Mouse (Mus musculus): Measurements from ENCODE around the gene Slc17a5. TPM values are rescaled to one million over a fixed set of nuclear protein-coding genes. Genes with fewer than 3 reads are reported as not detected.
A peak's percentile ranks its signal among the peaks of the same experiment; 100 is the strongest.

Gene Slc17a5
- total RNA-seq, 2 experiments from 2014 or later: 17.8 to 19.8 TPM

GRCm38 (mm10) chr9:78569934-78570333 lies 17.9 kb downstream of the Slc17a5 start:
- DNase-seq (ENCODE audit: low spot score in 2 of 2): no peak

DNA sequence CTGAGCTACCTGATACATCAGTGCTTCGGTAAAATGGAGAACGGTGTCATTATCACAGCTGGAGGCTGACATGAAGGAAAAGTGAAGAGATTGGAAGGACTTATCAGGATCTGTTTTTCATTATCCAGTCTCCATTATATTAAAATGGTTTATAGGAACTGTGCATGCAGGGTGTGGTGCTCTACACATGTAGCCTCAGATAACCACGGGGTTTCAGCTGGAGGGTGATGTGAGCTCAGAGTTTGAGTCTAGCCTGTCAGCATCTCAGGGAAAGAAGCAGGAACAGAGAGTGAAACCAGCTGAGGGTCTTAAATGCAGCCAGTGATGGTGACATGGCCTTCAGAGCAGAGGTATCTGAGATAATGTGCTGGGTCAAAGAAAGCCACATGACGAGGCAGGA lies 28.4 kb downstream of the Slc17a5 start:
- DNase-seq (ENCODE audit: low spot score in 2 of 2): no peak

DNA sequence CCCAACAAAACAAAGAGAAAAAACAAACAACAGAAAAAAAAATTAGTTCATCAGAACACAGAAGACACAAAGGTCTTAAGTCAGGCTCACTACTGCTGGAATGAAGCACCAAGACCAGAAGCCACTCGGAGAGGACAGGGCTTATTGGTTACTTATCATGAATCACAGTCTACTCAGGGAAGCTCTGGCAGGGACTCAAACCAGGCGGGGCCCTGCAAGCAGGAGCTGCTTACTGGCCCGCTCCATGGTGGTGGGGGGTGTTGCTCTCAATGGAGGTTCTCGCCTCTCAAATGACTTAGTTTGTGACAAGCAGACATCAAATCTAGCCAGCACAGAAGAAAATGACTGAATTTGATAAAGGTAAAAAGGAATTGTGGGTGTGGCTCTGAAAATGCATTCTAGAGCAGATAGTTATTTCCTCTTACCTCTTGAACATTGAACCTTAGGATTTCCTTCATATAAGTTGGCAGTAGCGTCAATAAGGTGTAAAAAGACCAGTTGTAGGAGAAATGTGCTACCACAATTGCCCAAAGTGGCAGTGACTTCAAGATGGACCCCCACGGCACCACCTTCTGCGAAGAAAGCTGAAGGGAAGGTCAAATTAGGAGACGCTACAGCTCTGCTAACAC lies 29.1 kb downstream of the Slc17a5 start:
- DNase-seq (ENCODE audit: low spot score in 2 of 2): no peak

GRCm38 (mm10) chr9:78557041-78557440 lies 30.8 kb downstream of the Slc17a5 start:
- no peak for DNase-seq (ENCODE audit: low spot score in 2 of 2)

DNA sequence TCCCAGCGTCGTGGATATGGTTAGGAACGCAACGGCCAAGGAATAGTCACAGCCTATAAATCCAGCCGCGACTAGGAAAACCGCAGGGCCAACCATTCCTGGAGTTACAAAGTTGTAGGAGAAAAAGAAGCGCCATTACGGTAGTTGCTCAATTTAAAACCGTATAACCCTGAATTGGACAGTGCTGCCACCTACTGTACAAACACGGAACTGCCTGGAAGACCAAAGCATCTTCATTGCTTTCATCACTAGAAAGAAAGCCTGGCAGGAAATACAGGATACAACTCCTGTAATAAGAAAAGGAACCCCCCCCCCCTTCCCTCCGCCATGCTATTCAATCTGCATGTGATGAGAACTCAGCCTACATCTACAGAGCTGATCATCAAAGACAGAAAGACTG lies 34.9 kb downstream of the Slc17a5 start:
- DNase-seq (ENCODE audit: low spot score in 2 of 2): peak; percentile 85 to 91

DNA sequence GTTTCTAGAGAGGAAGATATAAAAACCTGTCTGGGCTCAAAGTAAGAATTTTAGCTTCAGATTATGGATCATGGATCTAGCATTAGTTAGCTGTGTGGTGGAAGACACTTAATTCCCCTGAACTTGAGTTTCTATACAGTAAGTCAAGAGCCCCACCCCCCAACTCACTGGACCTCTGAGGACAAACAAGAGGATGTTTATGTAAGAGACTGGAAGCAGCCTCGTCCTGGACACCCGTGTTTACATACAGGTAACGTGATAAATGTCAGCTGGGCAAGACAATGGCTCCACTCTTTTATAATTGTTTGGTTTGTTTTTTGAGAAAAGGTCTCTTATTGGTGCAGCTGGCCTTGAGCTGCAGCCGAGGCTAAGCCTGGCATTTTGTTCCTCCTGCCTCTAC lies 36.1 kb downstream of the Slc17a5 start:
- DNase-seq (ENCODE audit: low spot score in 2 of 2): no peak

DNA sequence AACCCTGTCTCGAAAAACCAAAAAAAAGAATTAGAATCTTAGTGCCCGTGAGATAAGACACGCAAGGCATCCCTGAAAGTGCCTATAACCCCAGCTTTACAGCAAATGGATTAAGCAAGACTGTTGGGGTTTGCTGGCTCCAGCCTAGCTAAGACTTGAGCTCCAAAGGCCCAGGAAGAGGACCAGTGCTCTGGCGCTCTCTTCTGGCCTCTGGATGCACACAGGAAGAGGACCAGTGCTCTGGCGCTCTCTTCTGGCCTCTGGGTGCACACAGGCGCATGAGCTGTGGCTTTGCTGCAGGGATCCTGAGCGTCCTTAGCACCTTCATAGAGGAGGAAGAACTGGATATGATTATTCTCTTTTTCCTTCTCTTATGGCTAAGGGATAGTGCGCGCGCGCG lies 40.1 kb downstream of the Slc17a5 start:
- no peak for DNase-seq (ENCODE audit: low spot score in 2 of 2)

GRCm38 (mm10) chr9:78546944-78547343 lies 40.9 kb downstream of the Slc17a5 start:
- DNase-seq (ENCODE audit: low spot score in 2 of 2): peak; percentile 60 to 67

DNA sequence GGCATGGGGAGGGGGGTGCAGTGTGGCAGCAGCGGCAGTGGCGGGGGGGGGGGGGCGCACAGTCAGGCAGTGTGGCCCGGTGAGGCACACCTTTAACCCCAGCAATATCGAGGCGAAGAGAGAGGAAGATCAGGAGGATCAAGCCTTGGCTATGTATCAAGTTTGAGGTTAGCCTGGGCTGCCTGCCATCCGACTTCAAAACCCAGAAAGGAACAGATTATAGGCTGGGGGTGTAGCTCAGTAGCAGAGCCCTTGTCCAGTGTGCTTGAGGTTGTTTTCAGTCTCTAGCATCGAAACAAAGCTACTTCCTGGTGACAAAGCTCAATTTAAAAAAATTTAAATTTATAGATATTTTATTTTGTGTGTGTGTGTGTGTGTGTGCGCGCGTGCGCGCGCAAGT lies 46.1 kb downstream of the Slc17a5 start:
- no peak for DNase-seq (ENCODE audit: low spot score in 2 of 2)

DNA sequence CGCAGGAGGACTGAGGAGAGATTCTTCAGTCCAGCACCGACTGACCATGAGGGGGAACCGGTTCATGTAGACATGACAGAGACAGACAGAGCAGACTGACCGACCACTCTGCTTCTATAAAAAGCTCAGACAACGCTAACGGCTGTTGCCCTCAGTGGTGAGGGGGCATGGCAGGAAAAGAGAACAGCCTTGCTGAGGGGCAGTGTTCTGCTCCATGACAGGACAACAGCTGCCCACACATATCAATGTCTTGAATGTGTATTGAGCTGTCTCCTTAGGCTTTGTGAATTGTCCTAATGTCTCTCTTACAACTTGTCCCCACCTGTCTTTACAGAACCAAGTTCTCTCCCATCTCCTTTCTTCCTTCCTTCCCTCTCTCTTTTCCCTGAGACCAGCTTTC lies 49.4 kb downstream of the Slc17a5 start:
- no peak for DNase-seq (ENCODE audit: low spot score in 2 of 2)

- no peak for DNase-seq (ENCODE audit: low spot score in 2 of 2)
Observed at GRCm38 (mm10) chr9:78537154-78537873, 50.5 kb downstream of the Slc17a5 start.

DNA sequence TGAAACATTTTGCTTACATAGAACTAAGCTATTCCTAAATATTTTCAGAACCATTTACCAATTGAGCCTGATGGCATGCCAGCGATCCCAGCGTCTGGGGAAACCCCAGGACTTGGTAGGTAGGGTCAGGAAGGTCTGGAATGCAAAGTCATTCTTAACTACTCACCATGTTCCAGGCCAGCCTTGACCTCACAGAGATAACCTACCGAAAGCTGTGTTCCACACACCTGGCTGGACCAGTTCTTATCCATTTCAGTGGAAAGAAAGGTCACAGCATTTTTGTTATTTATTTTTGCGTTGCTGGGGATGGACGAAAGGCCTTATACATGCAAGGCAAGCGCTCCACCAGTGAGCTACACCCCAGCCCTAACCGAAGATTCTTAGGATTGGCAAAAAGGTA lies 53.2 kb downstream of the Slc17a5 start:
- no peak for DNase-seq (ENCODE audit: low spot score in 2 of 2)

- DNase-seq (ENCODE audit: low spot score in 2 of 2): no peak
Observed at GRCm38 (mm10) chr9:78533296-78533935, 54.4 kb downstream of the Slc17a5 start.

DNA sequence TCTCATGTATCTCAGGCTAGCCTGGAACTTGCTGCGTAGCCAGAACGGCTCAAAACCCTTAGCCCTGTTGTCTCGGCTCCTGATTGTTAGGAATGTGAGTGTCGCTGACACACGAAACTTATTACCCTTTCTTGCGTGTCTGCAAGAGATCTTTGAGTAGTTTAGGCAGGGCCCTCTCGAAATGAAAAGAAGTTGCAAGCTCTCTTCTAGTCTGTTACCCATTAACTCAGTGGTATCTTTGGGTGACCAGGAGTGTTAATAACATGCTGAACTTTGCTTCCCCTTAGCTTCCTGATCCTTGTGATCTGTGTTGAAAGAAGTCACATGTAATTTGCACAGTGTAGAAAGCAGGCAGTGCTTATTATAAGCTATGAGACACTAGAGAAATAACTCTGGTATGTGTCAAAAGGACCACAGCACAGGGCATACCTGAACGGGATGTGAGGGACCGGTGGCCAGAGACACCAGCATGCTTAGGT lies 55.5 kb downstream of the Slc17a5 start:
- DNase-seq (ENCODE audit: low spot score in 2 of 2): no peak

GRCm38 (mm10) chr9:78531816-78532215 lies 56.0 kb downstream of the Slc17a5 start:
- DNase-seq (ENCODE audit: low spot score in 2 of 2): no peak

DNA sequence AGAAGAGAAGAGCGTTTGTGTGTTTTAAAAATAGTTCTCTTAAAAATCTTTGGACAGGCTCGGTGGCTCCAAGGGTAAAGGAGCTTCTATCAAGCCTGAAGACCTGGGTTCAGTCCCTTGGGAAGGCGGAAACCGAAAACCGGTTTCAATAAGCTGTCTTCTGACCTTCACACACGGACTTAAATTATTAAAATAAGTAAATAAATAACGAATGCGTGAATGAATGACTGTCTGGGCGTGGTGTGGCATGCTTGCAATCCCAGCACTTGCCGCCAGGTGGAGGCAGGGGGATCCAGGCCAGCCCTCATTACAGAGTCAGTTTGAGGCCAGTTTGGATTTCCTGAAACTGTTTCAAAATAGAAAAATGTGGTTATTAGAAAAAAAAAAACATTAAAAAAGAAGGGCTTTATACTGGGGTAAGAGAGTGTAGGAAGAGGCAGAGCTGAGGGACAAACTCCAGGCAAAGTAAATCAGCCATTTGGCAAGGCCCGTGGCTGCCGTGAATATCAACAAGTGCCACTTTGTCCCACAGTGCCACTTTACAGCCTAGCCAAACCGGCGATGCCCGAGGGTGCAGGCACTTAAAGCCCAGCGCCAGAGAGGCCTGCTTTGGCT lies 60.0 kb downstream of the Slc17a5 start:
- DNase-seq (ENCODE audit: low spot score in 2 of 2): peak; percentile 78 to 81

GRCm38 (mm10) chr9:78527301-78527761 lies 60.5 kb downstream of the Slc17a5 start:
- peak; percentile 49 to 63 for DNase-seq (ENCODE audit: low spot score in 2 of 2)

GRCm38 (mm10) chr9:78526206-78526605 lies 61.6 kb downstream of the Slc17a5 start:
- DNase-seq (ENCODE audit: low spot score in 2 of 2): no peak

DNA sequence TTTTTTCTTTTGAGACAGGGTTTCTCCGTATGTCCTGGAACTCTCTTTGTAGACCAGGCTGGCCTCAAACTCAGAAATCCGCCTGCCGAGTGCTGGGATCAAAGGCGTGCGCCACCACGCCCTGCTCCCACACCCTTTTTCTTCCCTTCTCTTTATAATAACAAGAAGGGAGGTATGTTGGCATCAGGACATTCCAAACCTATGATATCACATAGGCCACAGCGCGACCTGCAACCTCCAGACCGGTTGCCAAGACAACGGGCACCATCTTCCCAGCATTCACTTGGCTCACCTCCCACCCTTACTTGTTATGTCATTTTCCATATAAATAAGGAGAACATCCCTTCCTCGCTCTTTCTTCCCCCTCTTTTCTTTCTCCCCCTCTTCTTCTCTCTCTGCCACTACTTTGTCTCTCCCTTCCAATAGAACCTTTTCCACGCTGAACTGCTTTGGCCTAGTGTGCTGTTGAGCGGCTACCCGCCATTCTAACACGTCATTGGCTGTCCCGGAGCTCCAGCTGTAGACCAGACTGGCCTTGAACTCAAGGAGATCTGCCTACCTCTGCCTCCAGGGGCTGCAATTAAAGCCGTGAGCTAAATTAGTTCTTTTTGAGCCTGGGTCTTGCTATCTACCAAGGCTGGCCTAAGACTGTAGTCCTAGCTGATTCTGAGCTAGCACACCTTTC lies 62.2 kb downstream of the Slc17a5 start:
- DNase-seq (ENCODE audit: low spot score in 2 of 2): no peak

DNA sequence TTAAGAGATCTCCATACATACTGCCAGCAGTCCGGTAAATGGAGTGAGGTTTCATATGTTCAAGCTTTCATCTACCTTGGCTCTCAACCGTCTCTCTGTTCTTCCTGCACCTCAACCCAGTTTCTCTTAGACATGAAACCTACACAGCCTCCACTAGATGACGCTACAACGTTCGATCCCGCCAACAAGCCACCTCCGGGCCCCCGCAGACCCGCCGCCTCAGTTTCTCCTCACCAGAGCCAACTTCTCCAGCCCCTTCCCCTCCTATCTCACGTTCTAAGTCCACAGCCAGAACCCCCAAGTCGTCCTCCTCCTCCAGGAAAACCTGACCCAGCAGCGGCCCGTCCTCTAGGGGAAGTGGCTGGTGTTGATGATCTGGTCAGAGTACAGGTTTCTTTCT lies 66.2 kb downstream of the Slc17a5 start:
- no peak for DNase-seq (ENCODE audit: low spot score in 2 of 2)
